Mouse (Mus musculus): Measurements from ENCODE around the gene 3110082I17Rik. TPM values are rescaled to one million over a fixed set of nuclear protein-coding genes. Genes with fewer than 3 reads are reported as not detected.

3110082I17Rik gene
- polyA plus RNA-seq, 1 experiment: 4.8 TPM

DNA sequence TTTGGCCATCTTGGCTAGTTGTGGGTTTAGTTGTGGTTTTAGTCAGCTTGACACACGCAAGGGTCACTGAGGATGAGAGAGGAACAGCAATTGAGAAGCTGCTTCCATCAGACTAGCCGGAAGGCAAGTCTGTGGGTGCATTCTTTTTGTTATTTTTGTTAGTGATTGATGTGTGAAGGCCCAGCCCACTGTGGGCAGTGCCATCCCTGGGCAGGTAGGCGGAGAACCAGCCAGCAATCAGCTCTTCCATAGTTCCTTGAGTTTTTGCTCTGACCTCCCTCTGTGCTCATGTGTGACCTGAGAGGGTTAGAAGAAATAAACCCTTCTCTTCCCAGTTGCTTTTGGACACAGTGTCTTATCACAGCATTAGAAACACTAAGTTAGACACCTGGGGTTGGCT, 87.2 kb downstream of the 3110082I17Rik start:
- peak overlapping the region; percentile 55; the same call in 1 of the 2 replicates for H3K27ac ChIP-seq (ENCODE audit: insufficient read depth, low read depth, low read length)

DNA sequence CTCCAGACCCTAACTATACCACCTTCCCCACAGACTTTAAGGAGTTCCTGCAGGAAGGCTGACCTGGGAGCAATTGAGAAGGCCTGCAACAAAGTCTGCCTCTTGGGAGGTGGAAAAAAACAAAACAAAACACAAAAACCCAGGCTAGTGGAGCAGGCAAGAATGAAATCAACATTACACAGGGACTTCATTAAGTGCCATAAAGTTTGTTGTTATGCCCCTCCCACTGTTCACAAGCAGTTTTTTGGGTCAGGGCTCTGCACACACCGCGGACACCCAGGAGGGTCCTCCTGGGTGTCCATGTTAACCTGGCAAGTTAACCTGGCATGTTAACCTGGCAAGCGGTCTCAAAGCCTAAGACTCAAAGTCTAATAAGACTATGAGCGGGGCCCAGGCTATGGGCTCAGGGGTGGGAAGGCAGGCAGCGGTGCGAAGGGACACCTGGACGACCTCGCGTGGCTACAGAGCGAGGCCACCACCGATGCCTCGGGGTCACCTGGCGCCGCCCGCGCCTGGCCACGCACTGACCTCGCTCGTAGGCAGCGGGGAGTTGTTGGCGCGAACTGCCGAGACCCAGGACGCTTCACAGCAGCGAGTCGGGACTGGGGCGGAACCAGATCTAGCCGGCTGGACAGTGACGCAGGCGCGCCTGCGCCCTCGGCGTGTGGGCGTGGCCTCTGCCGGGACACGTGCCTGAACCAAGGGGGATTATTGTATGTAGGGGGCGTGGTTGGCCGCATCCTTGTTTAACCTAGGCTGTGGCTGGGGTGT, 88.5 kb downstream of the 3110082I17Rik start:
- peak overlapping the region; percentile 70 for H3K4me3 ChIP-seq (ENCODE audit: insufficient read depth, low read depth, low read length)
- H3K4me1 ChIP-seq (ENCODE audit: control insufficient read depth, insufficient read depth, low read length): peaks cover 52% of the 10 kb centered on the region
- no peaks in the 10 kb centered on the region for H3K36me3 ChIP-seq (ENCODE audit: control insufficient read depth, insufficient read depth, low read length)
- DNase-seq: peak; percentile 97
- H3K27me3 ChIP-seq (replicated peaks; ENCODE audit: control insufficient read depth, insufficient read depth, low read length): no peaks in the 10 kb centered on the region
- WGBS: under 1% methylated on average over 39 of the region's 39 CpGs
- peak; percentile 89 for TF ChIP-seq POLR2A (IDR thresholded peaks at IDR 0.05; ENCODE audit: low read depth, low read length)
- no peak for TF ChIP-seq CTCF (conservative IDR thresholded peaks at IDR 0.05; ENCODE audit: insufficient read depth, insufficient read length, low read depth, low read length)
- H3K27ac ChIP-seq (ENCODE audit: insufficient read depth, low read depth, low read length): peak overlapping the region; percentile 93

More for the DNA sequence above, 87.2 kb downstream of the 3110082I17Rik start:
- no peaks in the 10 kb centered on the region for H3K27me3 ChIP-seq (replicated peaks; ENCODE audit: control insufficient read depth, insufficient read depth, low read length)
- H3K4me1 ChIP-seq (ENCODE audit: control insufficient read depth, insufficient read depth, low read length): peaks cover 63% of the 10 kb centered on the region
- peak; percentile 75 for DNase-seq
- 66% methylated on average over 3 of the region's 3 CpGs for WGBS
- TF ChIP-seq CTCF (conservative IDR thresholded peaks at IDR 0.05; ENCODE audit: insufficient read depth, insufficient read length, low read depth, low read length): no peak
- TF ChIP-seq POLR2A (IDR thresholded peaks at IDR 0.05; ENCODE audit: low read depth, low read length): no peak
- no peak overlapping the region for H3K4me3 ChIP-seq (ENCODE audit: insufficient read depth, low read depth, low read length)
- no peaks in the 10 kb centered on the region for H3K36me3 ChIP-seq (ENCODE audit: control insufficient read depth, insufficient read depth, low read length)

DNA sequence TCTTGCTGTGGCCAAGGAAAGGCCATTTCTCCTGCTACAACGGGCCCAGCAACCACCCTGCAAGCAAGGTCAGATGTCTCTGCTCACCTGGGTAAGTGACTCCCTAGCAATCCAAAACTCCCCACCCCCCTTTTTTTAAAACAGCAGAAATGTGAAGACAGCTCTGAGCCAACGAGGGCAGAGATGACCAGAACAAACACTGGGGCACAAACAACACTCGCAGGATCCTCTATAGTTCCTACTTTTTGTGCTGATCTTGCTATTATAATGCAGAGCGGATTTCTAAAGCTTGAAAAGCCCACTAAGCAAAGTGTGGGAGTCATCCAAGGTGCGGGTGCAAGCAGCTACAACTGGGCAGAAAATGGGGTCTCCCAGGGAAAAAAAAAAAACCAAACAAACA, 89.2 kb downstream of the 3110082I17Rik start:
- no peak for DNase-seq
- WGBS: 37% methylated on average over 5 of the region's 5 CpGs
- H3K27ac ChIP-seq (ENCODE audit: insufficient read depth, low read depth, low read length): peak overlapping the region; percentile 93
- no peak for TF ChIP-seq CTCF (conservative IDR thresholded peaks at IDR 0.05; ENCODE audit: insufficient read depth, insufficient read length, low read depth, low read length)
- TF ChIP-seq POLR2A (IDR thresholded peaks at IDR 0.05; ENCODE audit: low read depth, low read length): no peak
- H3K4me1 ChIP-seq (ENCODE audit: control insufficient read depth, insufficient read depth, low read length): peaks cover 52% of the 10 kb centered on the region
- peak overlapping the region; percentile 70 for H3K4me3 ChIP-seq (ENCODE audit: insufficient read depth, low read depth, low read length)
- no peaks in the 10 kb centered on the region for H3K36me3 ChIP-seq (ENCODE audit: control insufficient read depth, insufficient read depth, low read length)
- no peaks in the 10 kb centered on the region for H3K27me3 ChIP-seq (replicated peaks; ENCODE audit: control insufficient read depth, insufficient read depth, low read length)

DNA sequence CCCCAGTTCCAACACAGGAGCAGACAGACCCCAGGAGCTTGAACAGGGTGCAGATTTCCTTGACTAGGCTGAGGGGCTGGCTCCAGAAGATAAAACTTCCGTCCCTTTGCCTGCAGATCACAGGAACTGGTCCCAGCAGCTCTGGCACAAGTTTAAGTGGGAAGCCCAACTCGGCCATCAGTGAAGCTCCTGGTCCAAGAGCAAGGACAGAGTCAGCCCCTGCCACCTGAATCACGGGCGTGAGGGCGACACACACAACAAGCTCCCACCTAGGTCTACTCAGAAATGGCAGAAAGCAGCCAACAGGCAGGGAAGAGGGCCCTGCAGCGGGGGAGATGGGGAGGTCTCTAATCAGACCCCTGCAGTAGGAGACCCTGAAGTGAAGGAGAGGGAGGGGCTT, 90.0 kb downstream of the 3110082I17Rik start:
- H3K27ac ChIP-seq (ENCODE audit: insufficient read depth, low read depth, low read length): peak overlapping the region; percentile 93; the same call in 1 of the 2 replicates

DNA sequence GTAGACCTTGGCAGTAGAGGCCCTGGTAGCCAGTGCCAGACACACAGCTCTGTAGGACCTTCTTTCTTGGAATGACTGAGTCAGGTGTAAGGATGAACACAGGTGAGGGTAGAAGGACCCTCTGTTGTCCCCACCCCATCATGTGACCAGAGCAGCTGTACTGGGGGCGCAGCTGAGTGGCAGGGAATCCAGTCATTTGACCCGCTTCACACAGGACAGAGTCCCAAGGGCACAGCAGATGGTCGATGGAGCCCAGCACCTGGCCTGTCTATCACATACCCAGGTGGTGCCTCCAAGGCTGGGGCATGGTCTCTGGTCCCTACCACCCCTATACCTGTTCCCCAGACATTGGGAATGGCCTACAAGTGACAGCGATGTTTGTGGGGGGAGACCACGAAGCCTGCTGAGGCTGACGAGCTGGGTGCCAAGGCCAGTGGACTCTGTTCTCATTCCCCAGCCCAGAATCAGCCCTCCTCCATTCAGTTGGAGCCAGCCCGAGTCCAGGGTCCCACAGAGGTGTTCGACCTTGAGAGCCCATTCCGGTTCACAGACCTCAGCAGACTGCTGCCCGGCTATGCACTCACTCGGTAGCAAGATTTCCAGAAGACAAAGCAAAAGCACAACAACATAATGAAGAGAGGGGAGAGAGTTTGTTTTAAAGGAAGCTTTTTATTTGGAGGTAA, 91.5 kb downstream of the 3110082I17Rik start:
- Histone ChIP-seq H3K4me1 (ENCODE audit: control insufficient read depth, insufficient read depth, low read length) (peaks cover 51% of the 10 kb centered on the region), H3K4me3 (ENCODE audit: insufficient read depth, low read depth, low read length) (no peak overlapping the region), H3K27ac (ENCODE audit: insufficient read depth, low read depth, low read length) (peak overlapping the region; percentile 93), H3K36me3 (ENCODE audit: control insufficient read depth, insufficient read depth, low read length) (no peaks in the 10 kb centered on the region), H3K27me3 (replicated peaks; ENCODE audit: control insufficient read depth, insufficient read depth, low read length) (no peaks in the 10 kb centered on the region)
- WGBS: 48% methylated on average over 11 of the region's 11 CpGs
- peak; percentile 93 for DNase-seq
- TF ChIP-seq CTCF (conservative IDR thresholded peaks at IDR 0.05; ENCODE audit: insufficient read depth, insufficient read length, low read depth, low read length) (no peak), POLR2A (IDR thresholded peaks at IDR 0.05; ENCODE audit: low read depth, low read length) (no peak)

More for the DNA sequence above, 90.0 kb downstream of the 3110082I17Rik start:
- no peaks in the 10 kb centered on the region for H3K27me3 ChIP-seq (replicated peaks; ENCODE audit: control insufficient read depth, insufficient read depth, low read length)
- H3K36me3 ChIP-seq (ENCODE audit: control insufficient read depth, insufficient read depth, low read length): no peaks in the 10 kb centered on the region
- TF ChIP-seq CTCF (conservative IDR thresholded peaks at IDR 0.05; ENCODE audit: insufficient read depth, insufficient read length, low read depth, low read length): no peak
- no peak for TF ChIP-seq POLR2A (IDR thresholded peaks at IDR 0.05; ENCODE audit: low read depth, low read length)
- DNase-seq: no peak
- H3K4me1 ChIP-seq (ENCODE audit: control insufficient read depth, insufficient read depth, low read length): peaks cover 54% of the 10 kb centered on the region
- WGBS: 70% methylated on average over 6 of the region's 6 CpGs
- no peak overlapping the region for H3K4me3 ChIP-seq (ENCODE audit: insufficient read depth, low read depth, low read length)

DNA sequence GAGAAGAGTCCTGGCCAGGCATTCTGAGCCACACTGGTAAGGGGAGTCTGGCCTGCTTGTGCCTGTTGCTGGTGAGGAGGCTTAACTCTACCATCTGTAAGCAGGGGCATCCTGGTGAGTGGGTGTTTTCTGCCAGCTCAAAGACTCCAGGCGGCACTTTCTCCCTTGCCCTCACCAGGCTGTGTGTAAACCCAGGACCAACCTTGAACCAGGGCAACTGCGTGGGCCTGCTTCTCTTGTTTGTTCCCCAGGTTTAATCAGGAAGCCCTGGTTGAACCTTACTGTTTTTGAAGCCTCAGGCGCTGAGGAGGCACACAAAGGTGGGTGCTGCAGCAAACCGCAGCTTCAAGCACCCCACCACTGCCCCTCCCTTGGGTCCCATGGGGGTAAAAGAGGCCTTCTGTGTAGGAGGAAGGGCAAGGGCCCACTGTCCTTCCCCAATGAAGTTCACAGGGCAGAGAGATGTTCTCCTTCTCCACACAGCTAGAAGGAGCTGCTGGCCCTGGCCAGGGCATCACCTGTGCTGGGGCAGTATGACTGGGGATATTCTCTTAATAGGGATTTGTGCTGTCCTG, 92.4 kb downstream of the 3110082I17Rik start:
- Histone ChIP-seq H3K27me3 (replicated peaks; ENCODE audit: control insufficient read depth, insufficient read depth, low read length) (no peaks in the 10 kb centered on the region), H3K4me1 (ENCODE audit: control insufficient read depth, insufficient read depth, low read length) (peaks cover 46% of the 10 kb centered on the region), H3K4me3 (ENCODE audit: insufficient read depth, low read depth, low read length) (no peak overlapping the region), H3K36me3 (ENCODE audit: control insufficient read depth, insufficient read depth, low read length) (no peaks in the 10 kb centered on the region), H3K27ac (ENCODE audit: insufficient read depth, low read depth, low read length) (peak overlapping the region; percentile 93)
- 73% methylated on average over 4 of the region's 4 CpGs for WGBS
- TF ChIP-seq CTCF (conservative IDR thresholded peaks at IDR 0.05; ENCODE audit: insufficient read depth, insufficient read length, low read depth, low read length) (no peak), POLR2A (IDR thresholded peaks at IDR 0.05; ENCODE audit: low read depth, low read length) (no peak)
- no peak for DNase-seq

DNA sequence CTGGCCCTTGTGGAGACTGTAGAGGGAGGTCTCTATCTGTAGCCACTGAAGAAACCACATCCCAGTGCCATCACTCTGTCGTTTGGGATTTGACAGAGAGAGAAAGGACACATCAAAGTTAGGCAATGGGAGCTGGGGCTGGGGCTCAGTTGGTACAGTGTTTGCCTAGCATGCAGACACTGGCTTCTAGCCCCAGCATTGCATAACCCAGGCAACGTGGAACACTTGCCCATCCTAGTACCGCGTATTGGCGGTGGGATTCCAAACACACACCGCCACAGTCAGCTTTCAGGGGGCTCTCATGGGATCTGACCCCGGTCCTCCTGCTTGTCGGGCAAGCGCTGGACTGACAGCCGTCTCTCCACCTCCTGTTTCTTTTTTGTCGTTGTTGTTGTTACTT, 93.8 kb downstream of the 3110082I17Rik start:
- Histone ChIP-seq H3K4me3 (ENCODE audit: insufficient read depth, low read depth, low read length) (no peak overlapping the region), H3K4me1 (ENCODE audit: control insufficient read depth, insufficient read depth, low read length) (peaks cover 40% of the 10 kb centered on the region), H3K36me3 (ENCODE audit: control insufficient read depth, insufficient read depth, low read length) (no peaks in the 10 kb centered on the region), H3K27me3 (replicated peaks; ENCODE audit: control insufficient read depth, insufficient read depth, low read length) (no peaks in the 10 kb centered on the region), H3K27ac (ENCODE audit: insufficient read depth, low read depth, low read length) (no peak overlapping the region)
- DNase-seq: no peak
- 82% methylated on average over 11 of the region's 11 CpGs for WGBS
- no peak for TF ChIP-seq CTCF (conservative IDR thresholded peaks at IDR 0.05; ENCODE audit: insufficient read depth, insufficient read length, low read depth, low read length)
- no peak for TF ChIP-seq POLR2A (IDR thresholded peaks at IDR 0.05; ENCODE audit: low read depth, low read length)
